Mouse (Mus musculus) retina, adult 2 months (tissue): ENCODE data around the gene 0610009B22Rik.

Source experiments
- DNase-seq: peaks from one replicate; pipeline ENCODE4 v3.0.0-alpha.2; 2012; ENCODE audit warnings: low read depth, low spot score

The 0610009B22Rik gene

DNA sequence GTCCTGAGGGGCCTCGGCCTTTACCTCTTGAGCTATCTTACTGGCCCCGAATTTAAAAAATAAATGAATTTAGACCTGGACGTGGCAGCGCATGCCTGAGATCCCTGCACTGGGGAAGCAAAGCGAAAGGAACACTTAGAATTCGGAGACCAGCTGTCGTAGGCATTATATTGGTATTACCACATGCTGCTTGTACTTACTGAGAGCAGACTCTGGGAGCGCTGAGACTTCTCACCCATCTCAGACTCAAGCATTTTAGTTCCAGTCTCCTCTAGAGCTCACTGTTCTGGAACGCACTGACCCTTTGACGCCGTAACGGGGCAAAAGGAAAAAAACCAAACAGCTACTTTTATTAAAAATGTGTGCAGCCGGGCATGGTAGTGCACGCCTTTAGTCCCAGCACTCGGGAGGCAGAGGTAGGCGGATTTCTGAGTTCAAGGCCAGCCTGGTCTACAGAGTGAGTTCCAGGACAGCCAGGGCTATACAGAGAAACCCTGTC lies 26.8 kb downstream of the 0610009B22Rik start:
- no peak for DNase-seq

DNA sequence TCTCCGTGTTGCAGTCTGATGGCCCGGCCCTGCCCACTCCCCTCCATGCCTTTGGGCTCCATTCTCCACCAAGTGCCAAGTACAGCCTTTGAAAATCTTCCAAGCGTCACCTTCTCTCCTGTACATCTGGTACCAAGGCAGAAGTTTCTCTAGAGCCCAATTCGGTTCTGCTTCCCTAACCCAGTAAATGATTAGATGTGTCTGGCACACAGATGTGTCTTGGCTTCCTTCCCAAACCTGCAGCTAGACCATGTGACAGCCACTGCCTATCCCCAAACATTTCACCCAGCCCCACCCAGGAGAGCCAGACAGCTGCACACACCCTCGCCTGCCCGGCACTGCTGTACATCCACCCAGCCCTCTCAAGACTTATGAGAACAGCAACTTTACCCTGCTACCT lies 30.0 kb downstream of the 0610009B22Rik start:
- no peak for DNase-seq

DNA sequence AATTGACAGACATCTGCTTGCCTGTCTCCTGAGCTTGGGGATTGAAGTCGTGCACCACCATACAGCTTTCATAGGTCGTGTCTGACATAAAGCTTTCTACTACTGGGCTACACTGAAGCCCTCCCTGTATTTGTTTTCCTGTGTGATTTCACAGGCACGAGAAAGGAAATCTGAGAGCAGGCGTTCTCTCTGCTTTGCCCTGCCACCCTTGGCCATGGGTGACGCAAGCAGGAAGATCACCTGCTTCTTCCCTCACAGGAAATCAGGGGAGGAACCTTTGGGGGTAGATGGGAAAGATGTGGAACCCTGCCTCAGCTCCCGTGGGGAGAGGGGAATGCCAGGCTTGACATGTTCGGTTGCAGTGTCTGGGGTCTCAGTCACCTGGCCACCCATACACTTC lies 30.4 kb downstream of the 0610009B22Rik start:
- DNase-seq: no peak

DNA sequence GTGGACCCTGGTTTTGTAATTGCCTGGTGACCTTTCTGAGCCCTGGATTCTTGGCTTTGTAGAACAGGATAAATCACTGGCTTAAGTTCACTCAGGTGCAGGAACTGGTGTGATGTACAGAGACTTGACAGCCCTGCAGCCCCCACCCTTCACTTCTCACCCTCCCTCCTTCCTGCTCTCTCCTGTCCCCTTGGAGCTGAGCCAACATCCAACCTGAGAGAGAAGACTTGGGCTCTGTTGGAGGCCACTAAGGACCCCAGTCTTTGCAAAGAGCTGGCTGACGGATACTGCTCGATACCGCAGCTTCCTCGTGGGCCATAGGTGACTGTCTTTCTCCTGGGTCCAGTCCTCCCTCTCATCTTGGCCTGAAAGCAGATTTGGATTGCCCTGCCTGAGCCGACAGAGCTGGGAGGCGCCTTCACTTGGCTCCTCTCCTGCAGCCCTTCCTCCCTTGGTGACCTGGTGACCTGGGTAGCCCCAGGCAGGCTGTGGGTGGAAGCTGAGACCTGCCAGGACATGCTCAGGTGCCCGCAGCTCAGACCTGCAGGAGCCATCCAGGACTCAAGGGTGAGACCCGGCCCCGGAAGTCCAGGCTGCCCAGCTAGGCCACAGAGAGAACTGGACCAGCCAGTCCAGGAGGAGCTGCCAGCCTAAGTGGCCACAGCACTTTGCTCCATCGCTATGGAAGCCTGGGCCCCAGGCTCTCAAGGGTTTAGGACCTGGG lies 31.7 kb downstream of the 0610009B22Rik start:
- DNase-seq: no peak

DNA sequence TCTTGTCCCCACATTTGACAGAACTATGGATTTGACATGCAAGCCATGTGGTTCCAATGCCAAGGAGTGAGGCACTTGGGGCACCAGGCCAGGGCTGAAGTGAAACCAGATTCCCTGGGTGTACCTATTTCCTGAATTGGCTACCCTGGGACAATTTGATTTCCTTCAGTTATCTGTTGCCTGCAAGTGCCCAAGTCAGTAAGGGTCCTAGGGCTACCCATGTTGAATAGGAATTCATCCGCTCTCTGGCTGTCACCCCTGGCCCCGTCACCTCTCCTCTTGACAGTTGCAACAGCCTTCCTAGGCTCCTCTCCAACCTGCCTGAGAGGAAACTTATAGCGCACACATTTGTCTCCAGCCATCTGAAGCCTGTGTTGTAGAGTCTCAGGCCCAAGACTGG lies 33.8 kb downstream of the 0610009B22Rik start:
- no peak for DNase-seq

DNA sequence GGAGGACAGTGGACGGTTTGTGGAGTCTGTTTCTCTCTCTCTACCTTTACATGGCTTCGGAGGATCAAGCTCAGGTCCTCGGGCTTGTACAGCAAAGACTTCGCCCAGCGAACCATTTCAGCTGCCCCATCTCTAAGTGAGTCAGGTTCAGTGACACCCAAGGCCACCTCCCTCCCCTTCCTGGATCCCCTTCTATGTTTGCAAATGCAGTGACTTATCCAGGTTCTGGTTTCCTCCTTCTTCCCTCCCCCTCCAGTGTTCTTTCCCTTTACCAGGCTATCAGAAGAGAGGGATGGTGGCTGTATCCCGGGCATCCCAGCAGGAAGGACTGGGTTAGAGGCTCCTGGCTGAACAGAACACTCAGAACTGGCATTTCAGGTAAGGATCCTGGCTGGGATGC lies 34.9 kb downstream of the 0610009B22Rik start:
- DNase-seq: no peak

DNA sequence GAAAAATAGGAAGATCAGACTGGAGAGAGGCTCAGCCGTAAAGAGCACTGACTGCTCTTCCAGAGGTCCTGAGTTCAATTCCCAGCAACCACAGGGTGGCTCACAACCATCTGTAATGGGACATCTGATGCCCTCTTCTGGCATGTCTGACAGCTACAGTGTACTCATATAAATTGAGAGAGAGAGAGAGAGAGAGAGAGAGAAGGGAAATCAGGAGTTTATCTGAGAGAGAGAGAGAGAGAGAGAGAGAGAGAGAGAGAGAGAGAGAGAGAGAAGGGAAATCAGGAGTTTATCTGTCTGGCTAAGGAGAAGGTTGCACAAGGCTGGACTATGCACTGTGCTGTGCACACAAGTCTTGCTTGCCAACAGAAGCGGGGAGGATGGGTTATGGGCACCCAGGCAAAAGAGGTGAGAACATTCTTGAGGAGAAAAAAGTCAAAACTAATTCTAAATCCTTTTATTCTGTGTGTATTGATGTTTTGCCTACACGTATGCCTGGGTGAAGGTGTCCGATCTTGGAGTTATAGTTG lies 35.7 kb downstream of the 0610009B22Rik start:
- no peak for DNase-seq

DNA sequence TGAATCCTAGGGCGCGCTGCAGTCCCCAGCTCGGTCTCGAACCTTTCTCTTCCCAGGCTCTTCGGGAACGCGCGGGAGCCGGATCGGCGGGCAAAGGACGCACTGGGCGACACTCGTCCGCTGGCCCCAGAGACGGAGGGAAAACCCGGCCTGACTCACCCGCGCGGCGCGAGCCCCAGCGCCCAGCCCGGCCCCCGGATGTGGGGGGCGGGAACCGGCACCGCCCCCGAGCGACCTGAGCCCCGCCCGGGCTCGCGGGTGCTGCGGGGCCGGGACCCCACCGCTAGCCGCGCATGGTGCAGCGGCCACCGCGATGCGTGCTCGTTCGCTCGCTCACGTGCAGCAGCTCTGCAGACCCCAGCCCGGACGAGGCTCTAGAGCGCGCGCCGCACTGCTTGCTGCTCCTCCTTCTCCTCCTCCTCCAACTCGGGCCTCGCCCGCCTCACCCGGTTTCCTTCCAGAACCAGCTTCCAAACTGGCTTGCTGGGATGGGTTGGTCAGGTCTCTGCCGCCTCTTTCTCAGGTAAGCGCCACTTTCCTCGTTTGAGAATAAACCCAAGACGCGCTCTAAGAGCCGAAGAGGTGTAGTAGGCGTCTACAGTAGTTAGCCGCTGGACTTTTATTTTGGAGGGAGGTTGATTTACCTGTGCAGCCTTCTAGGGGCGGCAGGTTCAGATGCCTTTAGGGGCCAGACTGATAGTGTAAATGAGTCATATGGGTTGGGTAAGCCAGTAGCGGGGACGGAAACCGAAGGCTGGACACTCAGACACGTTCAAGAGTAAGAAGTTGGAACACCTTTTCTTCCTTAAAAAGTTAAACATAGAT lies 37.8 kb downstream of the 0610009B22Rik start, which contains the start of the genes N4bp3 and D930048N14Rik:
N4bp3 (minus strand) TSS at position 152 of the 825 bp plus-strand sequence.
D930048N14Rik (plus strand) TSS at position 264 of the 825 bp plus-strand sequence.
- no peak for DNase-seq

DNA sequence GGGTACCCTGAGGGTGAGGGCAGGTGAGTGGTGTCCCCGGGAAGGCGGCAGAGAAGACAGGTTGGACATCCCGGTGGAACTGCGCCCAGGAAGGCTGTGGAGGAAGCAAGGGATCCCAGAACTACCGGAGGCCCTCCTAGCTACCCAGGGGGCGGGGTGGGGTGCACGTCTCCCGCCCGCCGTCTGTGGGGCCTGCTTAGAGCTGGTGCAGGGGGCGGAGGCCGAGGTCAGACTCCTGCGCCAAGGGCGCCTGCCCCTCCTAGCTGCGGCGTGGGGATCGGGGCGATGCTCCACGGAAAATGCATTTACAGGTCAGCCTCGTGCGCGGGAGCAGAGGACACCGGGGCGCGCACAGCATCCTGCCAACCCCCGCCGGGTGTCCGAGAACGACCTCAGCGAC lies 38.4 kb downstream of the 0610009B22Rik start:
- DNase-seq: no peak

DNA sequence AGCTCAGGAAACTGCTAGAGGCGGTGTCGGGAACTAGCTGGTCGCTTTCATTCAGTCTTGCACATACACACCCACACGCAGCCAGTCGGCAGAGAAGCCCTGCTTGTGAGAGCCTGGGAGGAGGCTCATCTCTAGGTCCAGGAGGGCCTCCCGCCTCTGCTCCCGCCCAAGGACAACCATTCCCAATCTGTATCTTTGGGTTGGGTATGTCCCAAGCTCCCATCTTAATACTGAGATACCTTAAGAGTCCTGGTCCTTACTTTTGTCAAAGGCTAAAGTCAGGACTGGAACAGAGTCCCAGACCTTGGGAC lies 38.8 kb downstream of the 0610009B22Rik start:
- DNase-seq: no peak

DNA sequence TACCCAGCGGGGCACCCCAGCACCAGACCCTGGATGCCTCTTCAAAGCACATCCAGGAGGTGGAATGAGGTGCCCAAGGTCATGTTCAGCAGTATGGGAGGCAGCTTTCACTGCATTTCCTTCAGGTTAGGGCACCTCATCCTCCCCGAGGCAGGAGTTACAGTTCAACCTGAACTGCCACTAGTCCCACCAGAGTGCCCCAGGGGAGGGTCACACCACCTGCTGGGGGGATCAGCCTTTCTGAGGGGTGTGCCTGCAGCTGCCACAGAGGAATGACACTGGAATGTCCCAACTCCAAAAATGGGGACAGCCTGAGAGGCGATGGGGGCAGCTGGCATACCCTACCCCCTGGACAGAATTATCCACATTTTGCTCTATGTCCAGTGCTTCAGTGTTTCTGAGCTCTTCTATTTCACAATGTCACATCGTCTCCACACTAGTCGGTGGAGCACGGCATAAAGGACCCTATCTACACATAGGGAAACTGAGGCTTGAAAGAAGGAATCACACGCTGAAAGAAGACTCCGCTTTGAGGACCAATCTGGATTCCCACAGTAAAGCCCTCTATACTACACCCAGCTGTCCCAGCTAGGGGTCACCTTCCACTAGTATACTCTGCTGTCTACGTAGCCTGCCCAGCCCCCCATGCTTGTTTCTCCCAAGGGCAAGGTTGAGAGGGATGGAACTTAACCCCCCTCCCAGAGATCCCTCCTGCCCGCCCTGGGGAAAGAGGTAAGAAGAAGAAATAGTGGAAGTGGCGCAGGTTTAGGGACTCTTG lies 39.4 kb downstream of the 0610009B22Rik start:
- DNase-seq: no peak

DNA sequence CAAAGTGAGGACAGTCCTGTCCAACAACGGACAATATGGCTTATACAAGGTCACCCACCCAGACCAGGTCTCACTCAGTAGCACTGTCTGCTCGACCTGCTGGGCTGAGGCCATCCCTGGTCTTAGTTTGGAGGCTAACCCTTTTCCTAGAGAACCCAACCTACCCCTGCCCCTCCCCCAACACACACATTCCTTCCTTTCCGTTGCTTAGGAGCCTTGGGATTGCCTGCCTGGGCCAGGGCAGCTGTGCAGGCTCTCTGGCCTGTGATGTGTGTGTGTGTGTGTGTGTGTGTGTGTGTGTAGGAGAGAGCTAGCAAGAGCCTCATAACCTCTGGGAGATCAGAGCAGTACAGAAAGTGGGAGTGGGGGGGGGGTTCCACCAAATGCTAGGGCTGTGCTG lies 40.1 kb downstream of the 0610009B22Rik start:
- DNase-seq: no peak

DNA sequence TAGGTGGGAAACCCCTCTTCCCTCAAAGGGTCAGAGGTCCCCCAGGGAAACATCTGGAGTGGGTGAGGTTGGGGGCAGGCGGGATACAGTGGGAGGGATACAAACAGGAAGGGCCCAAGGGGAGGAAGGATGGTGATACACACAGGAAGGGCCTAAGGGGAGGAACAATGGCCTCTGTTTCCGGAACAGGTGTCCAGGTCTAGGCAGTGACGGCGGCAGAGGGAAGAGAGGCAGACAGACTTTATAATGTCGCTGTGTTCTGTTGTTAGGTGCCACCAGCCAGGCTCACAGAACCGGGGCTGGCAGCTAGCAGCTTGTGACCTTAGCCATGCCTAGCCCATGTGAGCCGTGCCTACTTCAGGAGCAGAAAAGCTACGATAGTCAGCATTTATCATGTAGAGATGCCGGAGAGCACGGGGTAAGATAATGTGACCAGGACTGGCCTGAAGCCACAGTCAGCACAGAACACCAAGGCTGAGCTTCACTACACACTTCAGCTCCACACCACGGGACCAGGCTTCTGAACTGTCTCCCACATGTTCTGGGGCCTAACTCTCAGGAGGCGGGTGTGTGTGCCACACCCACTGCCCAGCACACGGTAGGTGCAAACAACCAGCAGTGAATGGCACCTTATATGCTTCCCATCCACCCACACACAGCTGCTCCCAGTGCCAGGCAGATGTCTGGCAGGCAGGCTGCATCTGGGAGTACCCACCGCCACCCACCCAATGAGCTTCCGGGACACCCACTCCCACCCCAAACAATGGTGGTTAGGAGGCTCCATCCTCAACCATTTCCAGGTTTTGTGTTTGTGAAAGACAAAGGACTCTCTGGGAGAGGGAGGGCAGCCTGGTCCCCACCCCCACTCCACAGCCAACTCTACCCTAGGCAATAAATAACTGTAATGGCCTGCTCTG lies 41.7 kb downstream of the 0610009B22Rik start:
- no peak for DNase-seq

DNA sequence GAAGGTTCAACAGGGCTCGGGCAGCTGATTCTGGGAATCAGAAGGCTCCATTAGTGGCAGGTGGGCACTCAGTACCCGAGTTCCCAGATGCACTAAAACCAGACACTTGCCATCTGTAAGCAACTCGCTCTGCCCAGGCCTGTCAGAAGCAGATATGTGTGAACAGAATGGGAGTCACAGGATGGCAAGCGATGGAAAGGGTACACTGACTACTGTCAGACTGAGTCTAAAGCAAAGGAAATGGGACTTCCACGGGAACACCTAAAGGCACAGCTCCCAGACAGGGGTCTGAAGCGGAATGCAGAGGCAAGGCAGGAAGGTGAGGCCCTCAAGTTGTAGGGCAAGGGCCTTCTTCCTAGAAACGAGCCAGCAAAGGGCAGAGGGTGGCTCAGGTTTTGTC lies 42.4 kb downstream of the 0610009B22Rik start:
- no peak for DNase-seq

DNA sequence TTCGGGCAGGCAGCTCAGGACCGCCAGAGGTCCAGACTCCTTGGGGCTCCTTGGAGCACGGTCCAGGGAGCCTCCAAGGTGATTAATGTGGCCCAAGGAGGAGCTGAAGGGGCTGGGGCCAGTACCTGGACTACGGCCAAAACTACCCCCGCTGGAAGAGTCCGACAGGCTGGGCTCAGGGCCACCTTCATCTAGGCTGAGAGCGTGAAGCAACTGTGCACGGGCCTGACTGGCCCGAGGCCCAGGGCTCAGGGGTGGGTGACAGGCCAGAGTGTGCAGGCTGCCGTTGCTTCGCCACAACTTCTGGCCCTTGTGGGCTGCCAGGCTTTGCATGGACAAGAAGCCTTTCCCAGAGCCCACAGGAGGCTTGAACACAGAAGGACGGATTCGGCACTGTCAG lies 43.4 kb downstream of the 0610009B22Rik start:
- DNase-seq: no peak

DNA sequence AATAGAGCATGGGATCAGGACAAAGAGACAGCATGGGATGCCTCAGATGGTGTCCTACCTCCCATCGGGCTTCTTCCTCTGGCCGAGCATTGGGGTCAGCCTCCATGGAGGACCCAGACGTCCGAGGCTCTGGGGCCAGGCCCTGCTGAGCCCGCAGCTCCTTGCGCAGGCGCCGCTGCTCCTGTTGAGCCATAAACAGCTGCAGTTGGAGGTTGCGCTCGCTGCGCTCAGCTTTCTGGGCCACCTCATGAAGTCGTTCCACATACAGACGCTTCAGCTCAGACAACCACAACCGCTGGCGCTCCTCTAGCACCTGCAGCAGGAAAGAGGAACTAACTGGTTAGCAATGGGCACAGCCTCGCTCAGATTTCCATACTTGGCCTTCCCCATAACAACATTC lies 44.5 kb downstream of the 0610009B22Rik start:
- DNase-seq: no peak

DNA sequence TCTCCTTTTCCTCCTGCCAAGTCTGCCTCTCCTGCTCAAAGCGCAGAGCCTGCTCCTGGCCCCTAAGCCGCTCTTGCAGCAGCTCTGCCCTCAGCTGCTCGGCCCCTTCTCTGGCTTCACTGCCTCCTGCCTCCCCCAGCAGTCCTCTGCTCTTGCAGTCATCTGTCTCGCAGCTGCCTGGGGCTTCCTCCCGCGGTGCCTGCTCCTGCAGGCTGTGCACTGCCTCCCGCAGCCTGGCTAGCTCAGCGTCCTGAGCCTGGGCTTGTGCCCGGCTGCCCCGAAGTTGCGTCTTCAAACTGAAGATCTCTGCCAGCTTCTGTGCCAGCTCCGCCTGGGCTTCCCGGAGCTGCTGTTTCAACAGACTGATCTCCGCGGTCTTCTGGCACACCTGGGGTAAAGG lies 44.9 kb downstream of the 0610009B22Rik start:
- no peak for DNase-seq

DNA sequence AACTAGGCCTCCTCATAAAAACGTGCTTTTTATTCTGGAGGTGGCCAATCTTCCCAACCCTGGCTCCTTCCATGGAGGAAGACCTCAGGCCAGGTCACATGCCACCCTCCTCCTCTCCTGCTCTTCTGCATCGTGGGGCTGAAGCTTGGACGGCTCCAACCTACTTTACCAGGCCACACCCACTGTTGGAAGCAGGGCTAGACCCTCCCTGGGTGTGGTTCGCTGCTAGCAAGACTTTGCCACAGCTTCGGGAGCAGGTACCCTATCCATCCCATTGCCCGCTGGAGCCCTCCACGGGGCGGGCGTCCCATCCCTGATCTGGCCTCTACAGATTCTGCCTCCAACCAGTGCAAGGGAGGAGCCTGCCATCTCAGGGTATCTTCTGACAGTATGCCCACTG lies 45.5 kb downstream of the 0610009B22Rik start:
- DNase-seq: no peak

DNA sequence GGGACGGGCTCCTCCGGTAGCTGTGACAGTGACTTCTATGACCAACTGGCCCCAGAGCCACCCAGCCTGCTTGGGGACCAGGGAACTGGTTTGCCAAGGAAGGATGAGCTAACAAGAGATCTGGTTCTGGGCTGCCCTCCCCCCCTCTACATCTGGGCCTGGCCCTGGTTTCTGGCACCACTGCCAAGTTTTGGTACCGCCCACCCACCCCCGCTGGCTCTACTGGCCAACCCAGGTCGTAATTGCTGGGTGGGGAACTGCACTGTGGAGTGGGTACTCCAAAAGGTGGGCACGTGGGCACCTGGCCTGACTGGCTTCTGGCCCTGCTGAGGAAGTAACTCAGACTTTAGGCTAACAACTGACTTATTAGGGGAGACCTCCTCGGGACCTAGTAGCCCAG lies 47.9 kb downstream of the 0610009B22Rik start:
- no peak for DNase-seq

DNA sequence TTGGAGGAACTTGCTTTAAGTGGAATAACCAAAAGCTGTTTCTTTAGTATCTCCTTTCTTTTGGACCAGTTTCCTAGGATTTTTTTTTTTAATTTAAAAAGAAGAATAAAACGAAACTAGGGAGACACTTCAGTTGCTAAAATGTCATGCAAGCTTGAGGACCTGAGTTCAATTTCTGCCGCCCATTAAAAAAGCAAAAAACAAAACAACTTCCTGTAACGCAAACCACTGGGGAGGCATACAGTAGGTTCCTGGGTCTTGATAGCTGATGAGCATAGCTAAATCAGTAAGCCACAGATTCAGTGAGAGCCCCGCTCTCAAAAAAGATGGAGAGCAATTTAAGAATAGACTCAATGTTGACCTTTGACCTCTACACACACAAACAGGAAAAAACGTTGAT lies 50.2 kb downstream of the 0610009B22Rik start:
- DNase-seq: no peak

DNA sequence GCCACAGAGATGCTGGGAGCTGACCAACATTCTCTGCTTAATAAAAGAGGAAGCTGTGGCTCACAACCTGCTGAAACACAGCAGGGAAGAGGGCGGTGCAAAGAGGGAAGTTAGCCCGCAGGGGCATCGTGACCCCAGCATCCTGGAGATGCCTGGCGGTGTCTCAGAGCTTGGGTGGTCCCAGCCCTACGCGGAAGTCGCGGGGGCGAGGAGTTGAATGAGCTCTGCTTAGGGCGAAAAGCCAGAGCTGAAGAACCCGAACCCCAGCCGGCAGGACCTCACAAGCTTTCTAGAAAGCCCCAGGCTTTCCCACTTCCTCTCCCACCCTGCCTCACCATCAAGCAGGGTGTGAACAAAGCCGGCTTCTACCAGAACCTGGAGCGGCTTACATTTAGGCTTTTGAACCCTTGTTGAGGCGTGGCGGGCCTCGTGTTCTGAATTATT lies 50.7 kb downstream of the 0610009B22Rik start:
- DNase-seq: no peak
